7 mouse cellular contexts compared by ENCODE assay signal in genomic region chr13:58113061-58113900, GRCm38 (mm10). TPM values are rescaled to one million over a fixed set of nuclear protein-coding genes. Genes with fewer than 3 reads are reported as not detected.
A peak's percentile ranks its signal among the peaks of the same experiment; 100 is the strongest.
DNase-seq lines count a peak whose midpoint lies in the region; ATAC-seq lines count a peak whose summit lies in the region.

TSS of gene Klhl3 (minus strand) at chr13:58113592.

- H3K4me3 ChIP-seq in heart, embryonic 11.5 days (ENCODE audit: low read depth, low read length), result peak within 1 kb of the TSS; percentile 67
- peak within 1 kb of the TSS; percentile 61 for H3K4me3 ChIP-seq in kidney, embryonic 15.5 days (replicated peaks)
- H3K4me3 ChIP-seq in midbrain, embryonic 16.5 days (ENCODE audit: low read depth, low read length), result peak within 1 kb of the TSS; percentile 63

- DNase-seq in adrenal gland, postnatal 25 days, result peak; percentile 76
- peak; percentile 76 for DNase-seq in embryo, embryonic 9.5 days (ENCODE audit: extremely low spot score)
- peak; percentile 46 for DNase-seq in liver
- peak; percentile 13 to 71 for DNase-seq in spleen, postnatal 10 days (ENCODE audit: low spot score in 2 of 2)

- ATAC-seq in heart, embryonic 11.5 days (replicated peaks; ENCODE audit: insufficient number of reproducible peaks, low FRiP score, low TSS enrichment), result peak; percentile 66
- ATAC-seq in kidney, embryonic 15.5 days (replicated peaks; ENCODE audit: low FRiP score), result peak; percentile 88
- peak; percentile 93 for ATAC-seq in midbrain, embryonic 16.5 days

- under 1% methylated on average over 35 of the region's 35 CpGs for WGBS in heart, embryonic 11.5 days (ENCODE audit: insufficient replicate concordance)
- WGBS in kidney, embryonic 15.5 days, result under 1% methylated on average over 35 of the region's 35 CpGs
- under 1% methylated on average over 35 of the region's 35 CpGs for WGBS in midbrain, embryonic 16.5 days

- H3K36me3 ChIP-seq in heart, embryonic 11.5 days (ENCODE audit: control insufficient read depth, insufficient read depth, low read length), result no peaks in the 10 kb centered on the region
- H3K36me3 ChIP-seq in kidney, embryonic 15.5 days, result no peaks in the 10 kb centered on the region
- H3K36me3 ChIP-seq in midbrain, embryonic 16.5 days (ENCODE audit: control insufficient read depth, insufficient read depth, low read length), result no peaks in the 10 kb centered on the region

- H3K4me2 ChIP-seq in heart, embryonic 11.5 days, result peak within 1 kb of the TSS; percentile 91
- H3K4me2 ChIP-seq in kidney, embryonic 15.5 days, result peak within 1 kb of the TSS; percentile 74
- H3K4me2 ChIP-seq in midbrain, embryonic 16.5 days (ENCODE audit: low read length), result peak within 1 kb of the TSS; percentile 86

- peaks cover 12% of the 10 kb centered on the region for H3K4me1 ChIP-seq in heart, embryonic 11.5 days (ENCODE audit: control insufficient read depth, insufficient read depth, low read length)
- H3K4me1 ChIP-seq in kidney, embryonic 15.5 days, result peaks cover 27% of the 10 kb centered on the region
- H3K4me1 ChIP-seq in midbrain, embryonic 16.5 days (ENCODE audit: control insufficient read depth, insufficient read depth, low read length), result peaks cover 25% of the 10 kb centered on the region

- peak within 1 kb of the TSS; percentile 77 for H3K9ac ChIP-seq in heart, embryonic 11.5 days (ENCODE audit: low read depth, low read length)
- peak within 1 kb of the TSS; percentile 63 for H3K9ac ChIP-seq in kidney, embryonic 15.5 days
- H3K9ac ChIP-seq in midbrain, embryonic 16.5 days (ENCODE audit: low read depth, low read length), result peak within 1 kb of the TSS; percentile 82

- peak within 1 kb of the TSS; percentile 68 for H3K27ac ChIP-seq in heart, embryonic 11.5 days (ENCODE audit: low read depth, low read length)
- peak within 1 kb of the TSS; percentile 82 for H3K27ac ChIP-seq in kidney, embryonic 15.5 days
- peak within 1 kb of the TSS; percentile 96 for H3K27ac ChIP-seq in midbrain, embryonic 16.5 days (ENCODE audit: low read length)

- H3K27me3 ChIP-seq in heart, embryonic 11.5 days (ENCODE audit: control insufficient read depth, insufficient read depth, low read length), result no peaks in the 10 kb centered on the region
- H3K27me3 ChIP-seq in kidney, embryonic 15.5 days, result no peaks in the 10 kb centered on the region
- H3K27me3 ChIP-seq in midbrain, embryonic 16.5 days (ENCODE audit: control insufficient read depth, insufficient read depth, low read depth, low read length), result no peaks in the 10 kb centered on the region

- no peaks in the 10 kb centered on the region for H3K9me3 ChIP-seq in heart, embryonic 11.5 days (replicated peaks; ENCODE audit: control insufficient read depth, low read length)
- H3K9me3 ChIP-seq in kidney, embryonic 15.5 days (replicated peaks), result no peaks in the 10 kb centered on the region
- H3K9me3 ChIP-seq in midbrain, embryonic 16.5 days (replicated peaks; ENCODE audit: control insufficient read depth, low read length, poor library complexity, severe bottlenecking), result no peaks in the 10 kb centered on the region

RNA-seq across cellular contexts. Expression of gene Klhl3, which starts in this region (rescaled TPM):
- 1.5 and 3.2 TPM in 2 replicates for total RNA-seq in adrenal gland, postnatal 25 days (2021)
- 3.6 and 4.3 TPM in 2 replicates for polyA plus RNA-seq in heart, embryonic 11.5 days (2014; fragmentation: Nextera tagmentation; extraction: Ambion mirVana)
- polyA plus RNA-seq in kidney, embryonic 15.5 days (2015; fragmentation: Nextera tagmentation; extraction: Ambion mirVana), result 6.5 and 7.2 TPM in 2 replicates
- 13.9 and 15.0 TPM in 2 replicates for polyA plus RNA-seq in midbrain, embryonic 16.5 days (2015; fragmentation: Nextera tagmentation; extraction: Ambion mirVana)

Comparison
In these comparisons a context has a peak if more than half of its experiments do, and no peak if none do; other contexts are left out.
1. Peak in every context shown above with its lines: DNase-seq, ATAC-seq, H3K4me3 ChIP-seq and H3K27ac ChIP-seq.